Mouse (Mus musculus): ENCODE results near the gene Ptprt. TPM values are rescaled to one million over a fixed set of nuclear protein-coding genes. Genes with fewer than 3 reads are reported as not detected.

Gene Ptprt
- polyA plus RNA-seq, 1 experiment from 2014 or later, result 0.38 TPM

GRCm38 (mm10) chr2:162118041-162118440 lies 542.9 kb downstream of the Ptprt start:
- no peaks in the 10 kb centered on the region for H3K36me3 ChIP-seq
- H3K4me1 ChIP-seq, result no peaks in the 10 kb centered on the region
- no peak overlapping the region for H3K4me3 ChIP-seq
- H3K27me3 ChIP-seq (ENCODE audit: low read depth, poor library complexity, severe bottlenecking), result no peaks in the 10 kb centered on the region
- WGBS, result 82% methylated on average over 2 of the region's 2 CpGs
- DNase-seq (ENCODE audit: low spot score), result no peak
- no peak overlapping the region for H3K27ac ChIP-seq (replicated peaks)
- no peaks in the 10 kb centered on the region for H3K9me3 ChIP-seq (replicated peaks)

- no peak overlapping the region for H3K4me3 ChIP-seq
- H3K36me3 ChIP-seq, result no peaks in the 10 kb centered on the region
- H3K27ac ChIP-seq (replicated peaks), result no peak overlapping the region
- 85% methylated on average over 3 of the region's 3 CpGs for WGBS
- no peaks in the 10 kb centered on the region for H3K9me3 ChIP-seq (replicated peaks)
- no peak for DNase-seq (ENCODE audit: low spot score)
- peaks cover 11% of the 10 kb centered on the region for H3K4me1 ChIP-seq
- H3K27me3 ChIP-seq (ENCODE audit: low read depth, poor library complexity, severe bottlenecking), result no peaks in the 10 kb centered on the region
Observed at GRCm38 (mm10) chr2:162082391-162082790, 578.6 kb downstream of the Ptprt start.

GRCm38 (mm10) chr2:162080717-162081398 lies 580.1 kb downstream of the Ptprt start:
- no peaks in the 10 kb centered on the region for H3K36me3 ChIP-seq
- H3K4me1 ChIP-seq, result peaks cover 11% of the 10 kb centered on the region
- DNase-seq (ENCODE audit: low spot score), result peak; percentile 19
- WGBS, result 58% methylated on average over 1 of the region's 1 CpGs
- H3K27ac ChIP-seq (replicated peaks), result no peak overlapping the region
- H3K4me3 ChIP-seq, result no peak overlapping the region
- no peaks in the 10 kb centered on the region for H3K9me3 ChIP-seq (replicated peaks)
- H3K27me3 ChIP-seq (ENCODE audit: low read depth, poor library complexity, severe bottlenecking), result no peaks in the 10 kb centered on the region

GRCm38 (mm10) chr2:162078571-162079280 lies 582.2 kb downstream of the Ptprt start:
- H3K4me1 ChIP-seq, result peaks cover 11% of the 10 kb centered on the region
- 93% methylated on average over 5 of the region's 5 CpGs for WGBS
- H3K27ac ChIP-seq (replicated peaks), result no peak overlapping the region
- no peaks in the 10 kb centered on the region for H3K27me3 ChIP-seq (ENCODE audit: low read depth, poor library complexity, severe bottlenecking)
- H3K4me3 ChIP-seq, result no peak overlapping the region
- no peak for DNase-seq (ENCODE audit: low spot score)
- H3K9me3 ChIP-seq (replicated peaks), result no peaks in the 10 kb centered on the region
- no peaks in the 10 kb centered on the region for H3K36me3 ChIP-seq

- 90% methylated on average over 3 of the region's 3 CpGs for WGBS
- Histone ChIP-seq H3K4me3 (no peak overlapping the region), H3K27ac (replicated peaks) (no peak overlapping the region), H3K9me3 (replicated peaks) (no peaks in the 10 kb centered on the region), H3K4me1 (no peaks in the 10 kb centered on the region), H3K36me3 (no peaks in the 10 kb centered on the region), H3K27me3 (ENCODE audit: low read depth, poor library complexity, severe bottlenecking) (no peaks in the 10 kb centered on the region)
- no peak for DNase-seq (ENCODE audit: low spot score)
Observed at GRCm38 (mm10) chr2:162052816-162053215, 608.1 kb downstream of the Ptprt start.

GRCm38 (mm10) chr2:162050198-162050597 lies 610.7 kb downstream of the Ptprt start:
- Histone ChIP-seq H3K4me1 (no peaks in the 10 kb centered on the region), H3K27ac (replicated peaks) (no peak overlapping the region), H3K36me3 (no peaks in the 10 kb centered on the region), H3K4me3 (no peak overlapping the region), H3K9me3 (replicated peaks) (no peaks in the 10 kb centered on the region), H3K27me3 (ENCODE audit: low read depth, poor library complexity, severe bottlenecking) (no peaks in the 10 kb centered on the region)
- WGBS, result 90% methylated on average over 4 of the region's 4 CpGs
- DNase-seq (ENCODE audit: low spot score), result no peak

- Histone ChIP-seq H3K27ac (replicated peaks) (no peak overlapping the region), H3K4me3 (no peak overlapping the region), H3K9me3 (replicated peaks) (no peaks in the 10 kb centered on the region), H3K27me3 (ENCODE audit: low read depth, poor library complexity, severe bottlenecking) (no peaks in the 10 kb centered on the region), H3K4me1 (no peaks in the 10 kb centered on the region), H3K36me3 (no peaks in the 10 kb centered on the region)
- WGBS, result 82% methylated on average over 4 of the region's 4 CpGs
- DNase-seq (ENCODE audit: low spot score), result no peak
Observed at GRCm38 (mm10) chr2:162035615-162036014, 625.3 kb downstream of the Ptprt start.

- 80% methylated on average over 4 of the region's 4 CpGs for WGBS
- no peak for DNase-seq (ENCODE audit: low spot score)
- Histone ChIP-seq H3K27me3 (ENCODE audit: low read depth, poor library complexity, severe bottlenecking) (no peaks in the 10 kb centered on the region), H3K36me3 (no peaks in the 10 kb centered on the region), H3K4me3 (no peak overlapping the region), H3K4me1 (no peaks in the 10 kb centered on the region), H3K27ac (replicated peaks) (no peak overlapping the region), H3K9me3 (replicated peaks) (no peaks in the 10 kb centered on the region)
Observed at GRCm38 (mm10) chr2:162031636-162032035, 629.3 kb downstream of the Ptprt start.

GRCm38 (mm10) chr2:162001016-162001415 lies 659.9 kb downstream of the Ptprt start:
- Histone ChIP-seq H3K27me3 (ENCODE audit: low read depth, poor library complexity, severe bottlenecking) (no peaks in the 10 kb centered on the region), H3K36me3 (no peaks in the 10 kb centered on the region), H3K27ac (replicated peaks) (no peak overlapping the region), H3K9me3 (replicated peaks) (no peaks in the 10 kb centered on the region), H3K4me1 (no peaks in the 10 kb centered on the region), H3K4me3 (no peak overlapping the region)
- DNase-seq (ENCODE audit: low spot score), result no peak
- 55% methylated on average over 7 of the region's 7 CpGs for WGBS

- Histone ChIP-seq H3K27ac (replicated peaks) (no peak overlapping the region), H3K4me3 (no peak overlapping the region), H3K4me1 (no peaks in the 10 kb centered on the region), H3K36me3 (no peaks in the 10 kb centered on the region), H3K9me3 (replicated peaks) (no peaks in the 10 kb centered on the region), H3K27me3 (ENCODE audit: low read depth, poor library complexity, severe bottlenecking) (no peaks in the 10 kb centered on the region)
- no peak for DNase-seq (ENCODE audit: low spot score)
- WGBS, result 84% methylated on average over 3 of the region's 3 CpGs
Observed at GRCm38 (mm10) chr2:161982311-161982710, 678.6 kb downstream of the Ptprt start.

GRCm38 (mm10) chr2:161961179-161962163 lies 699.5 kb downstream of the Ptprt start:
- no peak for DNase-seq (ENCODE audit: low spot score)
- Histone ChIP-seq H3K36me3 (no peaks in the 10 kb centered on the region), H3K4me1 (no peaks in the 10 kb centered on the region), H3K27ac (replicated peaks) (no peak overlapping the region), H3K9me3 (replicated peaks) (no peaks in the 10 kb centered on the region), H3K27me3 (ENCODE audit: low read depth, poor library complexity, severe bottlenecking) (no peaks in the 10 kb centered on the region), H3K4me3 (no peak overlapping the region)
- WGBS, result 83% methylated on average over 7 of the region's 7 CpGs

GRCm38 (mm10) chr2:161945424-161945823 lies 715.5 kb downstream of the Ptprt start:
- no peak overlapping the region for H3K27ac ChIP-seq (replicated peaks)
- H3K4me3 ChIP-seq, result no peak overlapping the region
- WGBS, result 94% methylated on average over 6 of the region's 6 CpGs
- H3K27me3 ChIP-seq (ENCODE audit: low read depth, poor library complexity, severe bottlenecking), result no peaks in the 10 kb centered on the region
- H3K36me3 ChIP-seq, result no peaks in the 10 kb centered on the region
- H3K9me3 ChIP-seq (replicated peaks), result no peaks in the 10 kb centered on the region
- no peak for DNase-seq (ENCODE audit: low spot score)
- no peaks in the 10 kb centered on the region for H3K4me1 ChIP-seq
